Mouse (Mus musculus) intestine, embryonic 14.5 days (tissue): ENCODE results near the gene Tmem110. TPM values are rescaled to one million over a fixed set of nuclear protein-coding genes. Genes with fewer than 3 reads are reported as not detected.

Experiments used
- ATAC-seq: fragments of 200-750 bp; cut with Nextera tagmentation; replicated peaks from 2 replicates; pipeline ENCODE4 v1.8.0; 2017; ENCODE audit warnings: low read depth, moderate number of reproducible peaks, moderate TSS enrichment, moderate library complexity; ENCODE audit not compliant: low FRiP score, low TSS enrichment
- DNase-seq: peaks from one replicate; pipeline ENCODE4 v3.0.0-alpha.2; 2018; ENCODE audit warnings: low spot score
- H3K27ac ChIP-seq: fragments of 300-500 bp; sonication (generic); 2 replicates; pipeline ENCODE4 v1.5.1; 2014; ENCODE audit warnings: low read depth, mild to moderate bottlenecking, control low read depth
- H3K27me3 ChIP-seq: fragments of 300-500 bp; sonication (generic); replicated peaks from 2 replicates; pipeline ENCODE4 v1.6.1; 2014; ENCODE audit warnings: low read length, control low read depth; ENCODE audit not compliant: control insufficient read depth, insufficient read depth
- H3K36me3 ChIP-seq: fragments of 300-500 bp; sonication (generic); 2 replicates; pipeline ENCODE4 v1.6.1; 2014; ENCODE audit warnings: low read length, control low read depth; ENCODE audit not compliant: control insufficient read depth, insufficient read depth
- H3K4me1 ChIP-seq: fragments of 300-500 bp; sonication (generic); replicated peaks from 2 replicates; pipeline ENCODE4 v1.6.1; 2014; ENCODE audit warnings: low read length, control low read depth, mixed read lengths; ENCODE audit not compliant: control insufficient read depth, insufficient read depth
- H3K4me2 ChIP-seq: fragments of 300-500 bp; sonication (generic); 2 replicates; pipeline ENCODE4 v1.6.1; 2014; ENCODE audit warnings: low read length
- H3K4me3 ChIP-seq: fragments of 300-500 bp; sonication (generic); 2 replicates; pipeline ENCODE4 v1.5.1; 2014; ENCODE audit warnings: low read depth, low read length, control low read depth, mixed read lengths
- H3K9ac ChIP-seq: fragments of 300-500 bp; sonication (generic); 2 replicates; pipeline ENCODE4 v1.6.1; 2014; ENCODE audit warnings: mild to moderate bottlenecking, low read length
- H3K9me3 ChIP-seq: fragments of 300-500 bp; sonication (generic); 2 replicates; pipeline ENCODE4 v1.6.1; 2016; ENCODE audit warnings: low read length, control low read depth; ENCODE audit not compliant: control insufficient read depth
- WGBS: fragments of 180-500 bp; shearing (Covaris S2); extraction: QIAGEN DNeasy Blood & Tissue Kit; methylation state at CpG from one replicate; pipeline ENCODE4 v1.1.7; 2014; 5-methylcytosine and 5-hydroxymethylcytosine counted together
- polyA plus RNA-seq: library from polyadenylated mRNA; unstranded; fragments of >200 nt; fragmentation: Nextera tagmentation; extraction: Ambion mirVana; gene quantifications from 2 replicates; pipeline ENCODE4 v1.2.1, GENCODE M21; 2014

The Tmem110 gene
- polyA plus RNA-seq, 1 experiment from 2014 or later: 24.9 TPM

- Histone ChIP-seq H3K27me3 (no peaks in the 10 kb centered on the region), H3K27ac (no peak overlapping the region), H3K9me3 (no peaks in the 10 kb centered on the region), H3K4me3 (no peak overlapping the region), H3K4me2 (no peak overlapping the region), H3K4me1 (no peaks in the 10 kb centered on the region), H3K36me3 (peaks cover 6% of the 10 kb centered on the region; the same call in 1 of the 2 replicates), H3K9ac (no peak overlapping the region)
- ATAC-seq: no peak
- WGBS: 91% methylated on average over 3 of the region's 3 CpGs
- DNase-seq: no peak
Observed at GRCm38 (mm10) chr14:30855316-30855715, 29.9 kb downstream of the Tmem110 start.

- Histone ChIP-seq H3K4me3 (no peak overlapping the region), H3K27ac (no peak overlapping the region), H3K9ac (no peak overlapping the region), H3K4me2 (no peak overlapping the region), H3K36me3 (0 out of 2 replicates have a peak, but pooled peaks cover 4% of the 10 kb centered on the region), H3K27me3 (no peaks in the 10 kb centered on the region), H3K4me1 (peaks cover 6% of the 10 kb centered on the region), H3K9me3 (no peaks in the 10 kb centered on the region)
- ATAC-seq: no peak
- WGBS: 67% methylated on average over 10 of the region's 10 CpGs
- DNase-seq: no peak
Observed at GRCm38 (mm10) chr14:30856885-30857507, 31.6 kb downstream of the Tmem110 start.

GRCm38 (mm10) chr14:30857990-30858389 lies 32.6 kb downstream of the Tmem110 start:
- Histone ChIP-seq H3K36me3 (0 out of 2 replicates have a peak, but pooled peaks cover 4% of the 10 kb centered on the region), H3K4me3 (no peak overlapping the region), H3K4me2 (no peak overlapping the region), H3K9me3 (no peaks in the 10 kb centered on the region), H3K27me3 (no peaks in the 10 kb centered on the region), H3K9ac (no peak overlapping the region), H3K4me1 (peaks cover 6% of the 10 kb centered on the region), H3K27ac (no peak overlapping the region)
- ATAC-seq: no peak
- WGBS: 76% methylated on average over 4 of the region's 4 CpGs
- no peak for DNase-seq

GRCm38 (mm10) chr14:30861421-30862125 lies 36.2 kb downstream of the Tmem110 start:
- Histone ChIP-seq H3K27ac (no peak overlapping the region), H3K27me3 (no peaks in the 10 kb centered on the region), H3K4me1 (peaks cover 6% of the 10 kb centered on the region), H3K4me3 (no peak overlapping the region), H3K4me2 (peak overlapping the region; percentile 26), H3K9ac (no peak overlapping the region), H3K9me3 (no peaks in the 10 kb centered on the region), H3K36me3 (peaks cover 9% of the 10 kb centered on the region; the same call in 1 of the 2 replicates)
- peak; percentile 55 for DNase-seq
- peak; percentile 63 for ATAC-seq
- WGBS: 37% methylated on average over 16 of the region's 16 CpGs

GRCm38 (mm10) chr14:30862368-30862767 lies 37.0 kb downstream of the Tmem110 start:
- WGBS: 76% methylated on average over 9 of the region's 9 CpGs
- no peak overlapping the region for H3K4me2 ChIP-seq
- no peak overlapping the region for H3K27ac ChIP-seq
- no peak overlapping the region for H3K9ac ChIP-seq
- H3K4me1 ChIP-seq: peaks cover 6% of the 10 kb centered on the region
- no peak for DNase-seq
- no peak for ATAC-seq
- H3K27me3 ChIP-seq: no peaks in the 10 kb centered on the region
- no peaks in the 10 kb centered on the region for H3K9me3 ChIP-seq
- H3K36me3 ChIP-seq: peaks cover 9% of the 10 kb centered on the region; the same call in 1 of the 2 replicates
- H3K4me3 ChIP-seq: no peak overlapping the region

GRCm38 (mm10) chr14:30865311-30865710 lies 39.9 kb downstream of the Tmem110 start:
- no peak overlapping the region for H3K4me2 ChIP-seq
- ATAC-seq: no peak
- no peaks in the 10 kb centered on the region for H3K27me3 ChIP-seq
- H3K4me1 ChIP-seq: peaks cover 11% of the 10 kb centered on the region
- no peak overlapping the region for H3K4me3 ChIP-seq
- H3K9me3 ChIP-seq: no peaks in the 10 kb centered on the region
- H3K27ac ChIP-seq: no peak overlapping the region
- DNase-seq: no peak
- no peak overlapping the region for H3K9ac ChIP-seq
- WGBS: 70% methylated on average over 3 of the region's 3 CpGs
- H3K36me3 ChIP-seq: peaks cover 14% of the 10 kb centered on the region; the same call in 1 of the 2 replicates

- Histone ChIP-seq H3K4me1 (peaks cover 5% of the 10 kb centered on the region; the same call in 1 of the 2 replicates), H3K36me3 (peaks cover 14% of the 10 kb centered on the region; the same call in 1 of the 2 replicates), H3K9me3 (no peaks in the 10 kb centered on the region), H3K4me2 (no peak overlapping the region), H3K9ac (no peak overlapping the region), H3K4me3 (no peak overlapping the region), H3K27me3 (no peaks in the 10 kb centered on the region), H3K27ac (no peak overlapping the region)
- ATAC-seq: no peak
- peak; percentile 80 for DNase-seq
- 29% methylated on average over 5 of the region's 5 CpGs for WGBS
Observed at GRCm38 (mm10) chr14:30867042-30867441, 41.7 kb downstream of the Tmem110 start.

- no peak overlapping the region for H3K4me2 ChIP-seq
- H3K4me3 ChIP-seq: no peak overlapping the region
- ATAC-seq (no peak), DNase-seq (no peak)
- no peaks in the 10 kb centered on the region for H3K9me3 ChIP-seq
- no peak overlapping the region for H3K27ac ChIP-seq
- no peak overlapping the region for H3K9ac ChIP-seq
- no peaks in the 10 kb centered on the region for H3K27me3 ChIP-seq
- 90% methylated on average over 10 of the region's 10 CpGs for WGBS
- H3K36me3 ChIP-seq: peaks cover 22% of the 10 kb centered on the region
- 0 out of 2 replicates have a peak, but pooled peaks cover 5% of the 10 kb centered on the region for H3K4me1 ChIP-seq
Observed at GRCm38 (mm10) chr14:30868826-30869225, 43.4 kb downstream of the Tmem110 start.
